Mouse (Mus musculus): ENCODE results near the gene 4933406M09Rik. TPM values are rescaled to one million over a fixed set of nuclear protein-coding genes. Genes with fewer than 3 reads are reported as not detected.
A peak's percentile ranks its signal among the peaks of the same experiment; 100 is the strongest.

4933406M09Rik gene
- polyA plus RNA-seq, 1 experiment from 2014 or later: not detected

DNA sequence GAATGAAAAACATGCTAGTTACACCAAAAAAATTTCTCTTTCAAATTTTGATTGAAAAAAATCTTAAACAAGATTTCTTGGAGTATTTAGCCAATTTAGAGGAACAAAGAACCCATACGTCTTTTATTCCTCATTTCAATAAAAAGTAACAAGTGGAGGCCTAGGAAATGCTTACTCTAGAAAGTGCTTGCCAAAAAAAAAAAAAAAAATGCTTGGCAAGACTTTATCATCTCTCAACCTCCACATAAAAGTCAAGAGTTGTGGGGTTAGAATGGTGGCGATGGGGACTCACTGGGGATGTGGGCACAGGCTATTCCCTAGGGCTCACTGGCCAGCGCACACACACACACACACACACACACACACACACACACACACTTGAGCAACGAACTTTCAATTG, 22.5 kb upstream of the 4933406M09Rik start:
- WGBS: 77% methylated on average over 4 of the region's 4 CpGs
- ATAC-seq (ENCODE audit: low read depth): no peak
- H3K4me3 ChIP-seq (ENCODE audit: low read depth, low read length): no peak overlapping the region

GRCm38 (mm10) chr1:134365491-134365890, 20.2 kb upstream of the 4933406M09Rik start:
- 62% methylated on average over 5 of the region's 5 CpGs for WGBS
- Histone ChIP-seq H3K9ac (ENCODE audit: low read depth, low read length) (no peak overlapping the region), H3K4me3 (ENCODE audit: low read depth, low read length) (no peak overlapping the region), H3K27ac (replicated peaks; ENCODE audit: low read depth, low read length) (no peak overlapping the region), H3K4me1 (ENCODE audit: control insufficient read depth, insufficient read depth, low read length) (peaks cover 6% of the 10 kb centered on the region), H3K9me3 (ENCODE audit: control insufficient read depth, low read length) (no peaks in the 10 kb centered on the region), H3K36me3 (ENCODE audit: control insufficient read depth, insufficient read depth, low read length) (peaks cover 3% of the 10 kb centered on the region; the same call in 1 of the 2 replicates), H3K27me3 (replicated peaks; ENCODE audit: control insufficient read depth, insufficient read depth, low read length) (no peaks in the 10 kb centered on the region), H3K4me2 (ENCODE audit: low read depth, low read length) (no peak overlapping the region)
- DNase-seq (ENCODE audit: low spot score): no peak
- no peak for ATAC-seq (ENCODE audit: low read depth)

More for the DNA sequence above, 22.5 kb upstream of the 4933406M09Rik start:
- no peak overlapping the region for H3K9ac ChIP-seq (ENCODE audit: low read depth, low read length)
- no peak for DNase-seq (ENCODE audit: low spot score)
- H3K4me1 ChIP-seq (ENCODE audit: control insufficient read depth, insufficient read depth, low read length): peaks cover 6% of the 10 kb centered on the region
- H3K27ac ChIP-seq (replicated peaks; ENCODE audit: low read depth, low read length): no peak overlapping the region
- peaks cover 25% of the 10 kb centered on the region for H3K36me3 ChIP-seq (ENCODE audit: control insufficient read depth, insufficient read depth, low read length)
- no peaks in the 10 kb centered on the region for H3K27me3 ChIP-seq (replicated peaks; ENCODE audit: control insufficient read depth, insufficient read depth, low read length)
- H3K4me2 ChIP-seq (ENCODE audit: low read depth, low read length): no peak overlapping the region
- H3K9me3 ChIP-seq (ENCODE audit: control insufficient read depth, low read length): no peaks in the 10 kb centered on the region

- no peaks in the 10 kb centered on the region for H3K27me3 ChIP-seq (replicated peaks; ENCODE audit: control insufficient read depth, insufficient read depth, low read length)
- no peak overlapping the region for H3K27ac ChIP-seq (replicated peaks; ENCODE audit: low read depth, low read length)
- H3K9me3 ChIP-seq (ENCODE audit: control insufficient read depth, low read length): no peaks in the 10 kb centered on the region
- H3K4me3 ChIP-seq (ENCODE audit: low read depth, low read length): no peak overlapping the region
- H3K36me3 ChIP-seq (ENCODE audit: control insufficient read depth, insufficient read depth, low read length): no peaks in the 10 kb centered on the region
- 50% methylated on average over 9 of the region's 9 CpGs for WGBS
- ATAC-seq (ENCODE audit: low read depth) (0 out of 2 replicates have a peak, but pooled peaks have one; percentile 41), DNase-seq (ENCODE audit: low spot score) (peak; percentile 69)
- no peaks in the 10 kb centered on the region for H3K4me1 ChIP-seq (ENCODE audit: control insufficient read depth, insufficient read depth, low read length)
- H3K4me2 ChIP-seq (ENCODE audit: low read depth, low read length): no peak overlapping the region
- no peak overlapping the region for H3K9ac ChIP-seq (ENCODE audit: low read depth, low read length)
Measured at GRCm38 (mm10) chr1:134368777-134369337, 16.9 kb upstream of the 4933406M09Rik start.

DNA sequence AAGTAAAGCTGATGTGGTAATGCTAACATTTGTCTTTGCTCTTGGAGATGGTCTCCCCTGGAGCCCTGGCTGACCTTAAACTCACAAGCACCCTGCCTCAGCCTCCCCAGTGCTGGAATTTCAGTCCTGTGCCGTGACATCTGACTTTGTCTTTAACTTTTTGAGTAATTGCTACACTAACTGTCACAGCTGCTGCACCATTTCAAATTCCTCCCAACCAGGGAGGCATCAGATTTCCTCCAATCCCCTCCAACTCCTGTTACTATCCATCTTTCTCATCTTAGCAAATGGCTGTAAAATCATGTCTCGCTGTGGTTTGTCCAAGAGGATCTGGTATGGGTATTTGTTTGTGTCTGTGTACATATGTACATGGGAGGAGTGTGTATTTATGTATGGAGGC, 11.6 kb upstream of the 4933406M09Rik start:
- Histone ChIP-seq H3K36me3 (ENCODE audit: control insufficient read depth, insufficient read depth, low read length) (no peaks in the 10 kb centered on the region), H3K27ac (replicated peaks; ENCODE audit: low read depth, low read length) (no peak overlapping the region), H3K4me1 (ENCODE audit: control insufficient read depth, insufficient read depth, low read length) (no peaks in the 10 kb centered on the region), H3K4me2 (ENCODE audit: low read depth, low read length) (no peak overlapping the region), H3K9ac (ENCODE audit: low read depth, low read length) (no peak overlapping the region), H3K4me3 (ENCODE audit: low read depth, low read length) (no peak overlapping the region), H3K9me3 (ENCODE audit: control insufficient read depth, low read length) (no peaks in the 10 kb centered on the region), H3K27me3 (replicated peaks; ENCODE audit: control insufficient read depth, insufficient read depth, low read length) (no peaks in the 10 kb centered on the region)
- no peak for ATAC-seq (ENCODE audit: low read depth)
- no peak for DNase-seq (ENCODE audit: low spot score)
- 55% methylated on average over 2 of the region's 2 CpGs for WGBS

DNA sequence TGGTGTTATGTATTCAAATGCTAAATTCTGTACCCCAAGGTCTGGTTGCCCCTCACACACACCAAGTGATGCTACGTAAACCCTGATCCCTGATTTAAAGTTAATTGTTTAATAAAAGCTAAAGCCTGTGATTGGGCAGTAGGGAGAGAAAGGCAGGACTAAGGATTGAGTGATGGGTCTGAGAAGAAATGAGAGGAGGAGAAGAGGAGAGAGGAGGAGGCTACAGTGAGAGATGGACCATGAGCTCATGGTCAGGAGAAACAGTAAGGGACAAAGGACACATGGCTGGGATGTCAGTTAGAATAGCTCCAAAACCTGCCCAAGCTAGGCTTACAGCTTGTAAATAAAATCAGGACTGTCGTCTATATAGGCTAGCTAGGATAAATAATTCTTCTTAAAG, 4.7 kb upstream of the 4933406M09Rik start:
- no peaks in the 10 kb centered on the region for H3K36me3 ChIP-seq (ENCODE audit: control insufficient read depth, insufficient read depth, low read length)
- peaks cover 10% of the 10 kb centered on the region; the same call in 1 of the 2 replicates for H3K4me1 ChIP-seq (ENCODE audit: control insufficient read depth, insufficient read depth, low read length)
- H3K9ac ChIP-seq (ENCODE audit: low read depth, low read length): no peak overlapping the region
- no peak overlapping the region for H3K4me3 ChIP-seq (ENCODE audit: low read depth, low read length)
- no peak overlapping the region for H3K27ac ChIP-seq (replicated peaks; ENCODE audit: low read depth, low read length)
- WGBS: 85% methylated on average over 2 of the region's 2 CpGs
- ATAC-seq (ENCODE audit: low read depth) (no peak), DNase-seq (ENCODE audit: low spot score) (no peak)
- no peak overlapping the region for H3K4me2 ChIP-seq (ENCODE audit: low read depth, low read length)
- H3K27me3 ChIP-seq (replicated peaks; ENCODE audit: control insufficient read depth, insufficient read depth, low read length): no peaks in the 10 kb centered on the region
- no peaks in the 10 kb centered on the region for H3K9me3 ChIP-seq (ENCODE audit: control insufficient read depth, low read length)

- DNase-seq (ENCODE audit: low spot score) (no peak), ATAC-seq (ENCODE audit: low read depth) (no peak)
- H3K4me3 ChIP-seq (ENCODE audit: low read depth, low read length): peak overlapping the region; percentile 32
- H3K4me1 ChIP-seq (ENCODE audit: control insufficient read depth, insufficient read depth, low read length): peaks cover 10% of the 10 kb centered on the region; the same call in 1 of the 2 replicates
- no peaks in the 10 kb centered on the region for H3K9me3 ChIP-seq (ENCODE audit: control insufficient read depth, low read length)
- H3K9ac ChIP-seq (ENCODE audit: low read depth, low read length): peak overlapping the region; percentile 55
- H3K27ac ChIP-seq (replicated peaks; ENCODE audit: low read depth, low read length): no peak overlapping the region
- H3K36me3 ChIP-seq (ENCODE audit: control insufficient read depth, insufficient read depth, low read length): no peaks in the 10 kb centered on the region
- H3K4me2 ChIP-seq (ENCODE audit: low read depth, low read length): peak overlapping the region; percentile 58
- WGBS: 6% methylated on average over 19 of the region's 19 CpGs
- H3K27me3 ChIP-seq (replicated peaks; ENCODE audit: control insufficient read depth, insufficient read depth, low read length): no peaks in the 10 kb centered on the region
Measured at GRCm38 (mm10) chr1:134381795-134382625, 3.7 kb upstream of the 4933406M09Rik start.

- Histone ChIP-seq H3K9me3 (ENCODE audit: control insufficient read depth, low read length) (no peaks in the 10 kb centered on the region), H3K4me2 (ENCODE audit: low read depth, low read length) (no peak overlapping the region), H3K27me3 (replicated peaks; ENCODE audit: control insufficient read depth, insufficient read depth, low read length) (no peaks in the 10 kb centered on the region), H3K36me3 (ENCODE audit: control insufficient read depth, insufficient read depth, low read length) (no peaks in the 10 kb centered on the region), H3K9ac (ENCODE audit: low read depth, low read length) (no peak overlapping the region), H3K27ac (replicated peaks; ENCODE audit: low read depth, low read length) (no peak overlapping the region), H3K4me1 (ENCODE audit: control insufficient read depth, insufficient read depth, low read length) (peaks cover 10% of the 10 kb centered on the region; the same call in 1 of the 2 replicates), H3K4me3 (ENCODE audit: low read depth, low read length) (no peak overlapping the region)
- DNase-seq (ENCODE audit: low spot score) (no peak), ATAC-seq (ENCODE audit: low read depth) (no peak)
- 79% methylated on average over 4 of the region's 4 CpGs for WGBS
Measured at GRCm38 (mm10) chr1:134384581-134384980, 1.2 kb upstream of the 4933406M09Rik start.

DNA sequence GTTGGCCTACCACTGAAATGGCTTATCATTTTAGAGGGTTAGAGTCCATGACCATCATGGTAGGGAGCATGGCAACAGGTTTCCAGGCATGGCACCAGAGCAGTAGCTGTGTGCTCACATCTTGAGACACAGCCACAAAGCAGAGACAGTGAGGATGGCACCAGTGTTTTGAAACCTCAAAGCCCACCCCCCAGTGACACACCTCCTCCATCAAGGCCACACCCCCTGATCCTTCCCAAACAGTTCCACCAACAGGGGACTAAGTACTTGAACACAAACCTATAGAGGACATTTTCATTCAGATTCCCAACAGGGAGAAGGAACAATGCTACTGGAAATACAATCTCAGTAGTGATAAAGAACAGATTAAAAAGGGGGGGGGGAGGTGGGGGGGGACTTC, 564 bp upstream of the 4933406M09Rik start:
- H3K27me3 ChIP-seq (replicated peaks; ENCODE audit: control insufficient read depth, insufficient read depth, low read length): no peaks in the 10 kb centered on the region
- H3K4me2 ChIP-seq (ENCODE audit: low read depth, low read length): no peak overlapping the region
- H3K27ac ChIP-seq (replicated peaks; ENCODE audit: low read depth, low read length): no peak overlapping the region
- H3K36me3 ChIP-seq (ENCODE audit: control insufficient read depth, insufficient read depth, low read length): no peaks in the 10 kb centered on the region
- H3K9ac ChIP-seq (ENCODE audit: low read depth, low read length): no peak overlapping the region
- H3K4me1 ChIP-seq (ENCODE audit: control insufficient read depth, insufficient read depth, low read length): peaks cover 10% of the 10 kb centered on the region; the same call in 1 of the 2 replicates
- no peak overlapping the region for H3K4me3 ChIP-seq (ENCODE audit: low read depth, low read length)
- H3K9me3 ChIP-seq (ENCODE audit: control insufficient read depth, low read length): no peaks in the 10 kb centered on the region
- no peak for ATAC-seq (ENCODE audit: low read depth)
- DNase-seq (ENCODE audit: low spot score): no peak
